Mouse (Mus musculus): Measurements from ENCODE around the gene Vcan.

- TF ChIP-seq CTCF (IDR thresholded peaks at IDR 0.05; ENCODE audit: borderline replicate concordance, control insufficient read depth, extremely low read depth, insufficient read depth, low read length, poor library complexity) (no peak), POLR2A (IDR thresholded peaks at IDR 0.05; ENCODE audit: control insufficient read depth, extremely low read depth, insufficient read depth, low read length, poor library complexity) (no peak)
Observed at GRCm38 (mm10) chr13:89780276-89780675, 38.0 kb upstream of the Vcan start.
